Mouse (Mus musculus): ENCODE results near the gene Gm3776. TPM values are rescaled to one million over a fixed set of nuclear protein-coding genes. Genes with fewer than 3 reads are reported as not detected.
"Not testable (repeated sequence)": the region's sequence is repeated elsewhere in the genome, so short reads cannot be mapped to it uniquely, and the experiment has no call there.

Gene Gm3776
- polyA plus RNA-seq, 1 experiment from 2014 or later: 1.2 TPM

- no peak for ATAC-seq (ENCODE audit: low read depth)
- Histone ChIP-seq H3K9me3 (replicated peaks; ENCODE audit: control insufficient read depth, low read length) (no peaks in the 10 kb centered on the region), H3K27ac (ENCODE audit: low read length) (no peak overlapping the region), H3K9ac (ENCODE audit: low read depth, low read length) (no peak overlapping the region), H3K36me3 (ENCODE audit: control insufficient read depth, insufficient read depth) (no peaks in the 10 kb centered on the region), H3K4me1 (ENCODE audit: control insufficient read depth, low read depth, low read length) (no peaks in the 10 kb centered on the region), H3K27me3 (ENCODE audit: control insufficient read depth, insufficient read depth, low read depth, low read length) (no peaks in the 10 kb centered on the region), H3K4me3 (ENCODE audit: low read depth, low read length) (no peak overlapping the region), H3K4me2 (ENCODE audit: low read depth, low read length) (no peak overlapping the region)
- 69% methylated on average over 2 of the region's 2 CpGs for WGBS (ENCODE audit: insufficient replicate concordance)
Observed at GRCm38 (mm10) chr9:78224418-78224817, 32.5 kb upstream of the Gm3776 start.

DNA sequence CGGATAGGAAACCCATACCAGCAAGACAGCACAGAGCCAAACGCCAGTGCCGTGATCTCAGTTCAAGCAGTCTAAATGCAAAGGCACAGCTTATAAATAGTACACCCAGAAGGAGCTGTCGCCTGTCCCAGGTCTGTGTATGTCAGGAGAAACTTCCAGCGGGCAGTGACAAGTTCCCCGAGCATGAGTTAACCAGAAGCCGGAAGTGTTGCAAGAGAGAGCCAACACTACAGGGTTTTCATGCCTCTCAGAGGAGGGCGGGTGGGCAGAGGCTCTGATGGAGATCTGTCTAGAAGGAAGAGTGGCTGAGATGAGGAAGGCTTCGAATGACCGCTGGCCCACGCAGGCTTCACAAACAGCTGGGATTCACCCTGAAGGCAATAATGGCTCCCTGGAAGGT lies 31.6 kb upstream of the Gm3776 start:
- Histone ChIP-seq H3K9ac (ENCODE audit: low read depth, low read length) (no peak overlapping the region), H3K9me3 (replicated peaks; ENCODE audit: control insufficient read depth, low read length) (no peaks in the 10 kb centered on the region), H3K27ac (ENCODE audit: low read length) (no peak overlapping the region), H3K4me3 (ENCODE audit: low read depth, low read length) (no peak overlapping the region), H3K27me3 (ENCODE audit: control insufficient read depth, insufficient read depth, low read depth, low read length) (no peaks in the 10 kb centered on the region), H3K4me2 (ENCODE audit: low read depth, low read length) (no peak overlapping the region), H3K4me1 (ENCODE audit: control insufficient read depth, low read depth, low read length) (no peaks in the 10 kb centered on the region), H3K36me3 (ENCODE audit: control insufficient read depth, insufficient read depth) (no peaks in the 10 kb centered on the region)
- WGBS (ENCODE audit: insufficient replicate concordance): 42% methylated on average over 11 of the region's 11 CpGs
- no peak for ATAC-seq (ENCODE audit: low read depth)

DNA sequence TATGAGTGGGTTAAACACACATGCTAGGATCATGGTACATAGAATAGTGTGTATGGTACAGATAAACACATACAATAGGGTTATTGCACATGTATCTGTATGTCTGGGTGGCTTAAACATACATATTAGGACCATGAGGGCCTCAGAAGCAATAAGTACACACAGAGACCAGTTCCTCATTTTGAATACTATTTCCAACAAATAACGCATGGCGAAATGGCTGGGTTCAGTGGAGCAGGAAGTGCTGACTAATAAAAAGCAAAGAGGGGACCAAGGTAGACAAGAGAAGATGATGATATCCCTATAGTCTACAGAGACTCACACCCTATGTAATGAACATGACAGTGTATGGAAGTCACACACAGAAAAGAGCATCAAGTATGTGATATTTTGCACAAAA lies 28.8 kb upstream of the Gm3776 start:
- no peak overlapping the region for H3K27ac ChIP-seq (ENCODE audit: low read length)
- H3K4me1 ChIP-seq (ENCODE audit: control insufficient read depth, low read depth, low read length): no peaks in the 10 kb centered on the region
- no peaks in the 10 kb centered on the region for H3K36me3 ChIP-seq (ENCODE audit: control insufficient read depth, insufficient read depth)
- no peaks in the 10 kb centered on the region for H3K27me3 ChIP-seq (ENCODE audit: control insufficient read depth, insufficient read depth, low read depth, low read length)
- H3K4me2 ChIP-seq (ENCODE audit: low read depth, low read length): no peak overlapping the region
- no peak overlapping the region for H3K4me3 ChIP-seq (ENCODE audit: low read depth, low read length)
- ATAC-seq (ENCODE audit: low read depth): no peak
- H3K9me3 ChIP-seq (replicated peaks; ENCODE audit: control insufficient read depth, low read length): no peaks in the 10 kb centered on the region
- H3K9ac ChIP-seq (ENCODE audit: low read depth, low read length): no peak overlapping the region
- whole genome bisulfite sequencing (ENCODE audit: insufficient replicate concordance): 33% methylated on average over 2 of the region's 2 CpGs

DNA sequence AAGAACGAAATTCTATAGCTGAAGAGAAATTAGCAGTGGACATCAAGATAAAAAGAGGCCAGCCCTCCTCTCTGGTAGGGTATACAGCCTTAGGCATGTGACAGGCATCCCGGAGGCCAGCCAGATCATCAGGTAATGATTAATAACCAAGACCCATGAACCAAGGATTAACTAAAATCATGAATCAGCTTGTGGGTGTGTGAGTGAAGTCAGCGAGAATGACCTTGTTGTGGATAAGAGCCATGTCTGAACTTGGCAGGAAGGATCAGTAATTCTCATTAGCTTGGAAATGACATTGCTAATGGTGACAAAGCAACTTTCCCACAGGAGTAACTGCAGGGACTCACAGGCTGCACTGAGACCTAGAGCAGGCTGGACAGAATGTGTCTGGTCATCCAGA lies 27.3 kb upstream of the Gm3776 start:
- not testable (repeated sequence) for H3K4me1 ChIP-seq (ENCODE audit: control insufficient read depth, low read depth, low read length); H3K36me3 ChIP-seq (ENCODE audit: control insufficient read depth, insufficient read depth); H3K27me3 ChIP-seq (ENCODE audit: control insufficient read depth, insufficient read depth, low read depth, low read length); H3K27ac ChIP-seq (ENCODE audit: low read length); H3K9ac ChIP-seq (ENCODE audit: low read depth, low read length); H3K9me3 ChIP-seq (replicated peaks; ENCODE audit: control insufficient read depth, low read length); H3K4me2 ChIP-seq (ENCODE audit: low read depth, low read length); H3K4me3 ChIP-seq (ENCODE audit: low read depth, low read length)
- ATAC-seq (ENCODE audit: low read depth): peak; percentile 43; the same call in 1 of the 2 replicates
- WGBS (ENCODE audit: insufficient replicate concordance): 34% methylated on average over 3 of the region's 3 CpGs

- WGBS (ENCODE audit: insufficient replicate concordance): 60% methylated on average over 1 of the region's 3 CpGs
- H3K4me2 ChIP-seq (ENCODE audit: low read depth, low read length); H3K9me3 ChIP-seq (replicated peaks; ENCODE audit: control insufficient read depth, low read length); H3K4me3 ChIP-seq (ENCODE audit: low read depth, low read length); ATAC-seq (ENCODE audit: low read depth); H3K27ac ChIP-seq (ENCODE audit: low read length); H3K4me1 ChIP-seq (ENCODE audit: control insufficient read depth, low read depth, low read length); H3K9ac ChIP-seq (ENCODE audit: low read depth, low read length); H3K27me3 ChIP-seq (ENCODE audit: control insufficient read depth, insufficient read depth, low read depth, low read length); H3K36me3 ChIP-seq (ENCODE audit: control insufficient read depth, insufficient read depth): not testable (repeated sequence)
Observed at GRCm38 (mm10) chr9:78230461-78230860, 26.5 kb upstream of the Gm3776 start, which contains the start of gene Gsta1. Gsta1 (plus strand) TSS chr9:78230656.

- not testable (repeated sequence) for H3K27ac ChIP-seq (ENCODE audit: low read length); H3K27me3 ChIP-seq (ENCODE audit: control insufficient read depth, insufficient read depth, low read depth, low read length); H3K4me1 ChIP-seq (ENCODE audit: control insufficient read depth, low read depth, low read length); H3K4me3 ChIP-seq (ENCODE audit: low read depth, low read length); ATAC-seq (ENCODE audit: low read depth); H3K36me3 ChIP-seq (ENCODE audit: control insufficient read depth, insufficient read depth); H3K4me2 ChIP-seq (ENCODE audit: low read depth, low read length); H3K9ac ChIP-seq (ENCODE audit: low read depth, low read length); H3K9me3 ChIP-seq (replicated peaks; ENCODE audit: control insufficient read depth, low read length)
- WGBS (ENCODE audit: insufficient replicate concordance): no CpG with 5 or more reads among the region's 10 CpGs
Observed at GRCm38 (mm10) chr9:78233121-78233695, 23.7 kb upstream of the Gm3776 start.

DNA sequence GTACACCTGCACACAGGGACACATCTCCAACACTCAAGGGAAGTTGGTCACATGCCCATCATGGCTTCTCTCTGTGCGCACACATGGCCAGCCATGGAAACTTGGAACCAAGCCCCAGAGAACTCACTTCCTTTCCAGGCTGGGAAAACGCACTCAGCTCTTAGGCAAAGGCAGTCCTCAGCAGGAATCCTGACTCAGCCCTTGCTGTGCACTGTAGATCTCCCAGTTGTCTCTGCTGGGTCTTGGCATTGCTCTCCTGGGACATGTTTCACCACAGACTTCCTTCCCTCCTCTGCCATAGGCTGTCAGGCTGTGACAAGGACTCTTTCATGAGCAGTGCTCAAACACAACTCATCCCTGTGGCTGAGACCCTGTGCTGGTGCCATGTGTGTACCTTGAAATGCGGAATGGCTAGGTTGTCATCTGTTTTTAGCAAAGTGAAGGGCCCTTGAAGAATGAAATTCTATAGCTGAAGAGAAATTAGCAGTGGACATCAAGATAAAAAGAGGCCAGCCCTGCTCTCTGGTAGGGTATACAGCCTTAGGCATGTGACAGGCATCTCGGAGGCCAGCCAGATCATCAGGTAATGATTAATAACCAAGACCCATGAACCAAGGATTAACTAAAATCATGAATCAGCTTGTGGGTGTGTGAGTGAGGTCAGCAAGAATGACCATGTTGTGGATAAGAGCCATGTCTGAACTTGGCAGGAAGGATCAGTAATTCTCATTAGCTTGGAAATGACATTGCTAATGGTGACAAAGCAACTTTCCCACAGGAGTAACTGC lies 1.1 kb upstream of the Gm3776 start:
- H3K27me3 ChIP-seq (ENCODE audit: control insufficient read depth, insufficient read depth, low read depth, low read length); H3K9me3 ChIP-seq (replicated peaks; ENCODE audit: control insufficient read depth, low read length); H3K4me1 ChIP-seq (ENCODE audit: control insufficient read depth, low read depth, low read length); H3K27ac ChIP-seq (ENCODE audit: low read length); ATAC-seq (ENCODE audit: low read depth); H3K4me3 ChIP-seq (ENCODE audit: low read depth, low read length); H3K36me3 ChIP-seq (ENCODE audit: control insufficient read depth, insufficient read depth); H3K9ac ChIP-seq (ENCODE audit: low read depth, low read length); H3K4me2 ChIP-seq (ENCODE audit: low read depth, low read length): not testable (repeated sequence)
- 52% methylated on average over 4 of the region's 4 CpGs for WGBS (ENCODE audit: insufficient replicate concordance)

DNA sequence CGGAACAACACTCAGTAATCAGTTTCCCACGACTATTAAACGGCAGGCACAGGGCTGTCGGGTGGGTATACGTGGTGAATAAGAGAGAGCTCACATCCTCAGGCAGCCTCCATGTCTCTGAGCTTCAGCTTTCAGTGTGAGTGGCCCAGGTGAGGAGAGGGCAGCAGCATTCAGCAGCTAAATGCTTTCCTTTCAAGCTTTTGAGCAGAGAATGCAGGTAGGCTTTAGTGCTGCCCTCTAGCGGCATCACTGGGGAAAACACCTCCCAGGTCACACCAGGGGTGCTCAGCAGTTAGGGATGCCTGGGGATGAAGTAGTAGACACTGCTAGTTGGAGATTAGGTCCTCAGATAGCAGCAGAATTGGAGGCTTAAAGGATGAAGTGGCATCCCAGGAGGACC lies 2.8 kb downstream of the Gm3776 start:
- H3K9me3 ChIP-seq (replicated peaks; ENCODE audit: control insufficient read depth, low read length); H3K9ac ChIP-seq (ENCODE audit: low read depth, low read length); H3K4me3 ChIP-seq (ENCODE audit: low read depth, low read length); ATAC-seq (ENCODE audit: low read depth); H3K36me3 ChIP-seq (ENCODE audit: control insufficient read depth, insufficient read depth); H3K4me2 ChIP-seq (ENCODE audit: low read depth, low read length); H3K27ac ChIP-seq (ENCODE audit: low read length); H3K4me1 ChIP-seq (ENCODE audit: control insufficient read depth, low read depth, low read length); H3K27me3 ChIP-seq (ENCODE audit: control insufficient read depth, insufficient read depth, low read depth, low read length): not testable (repeated sequence)
- 0% methylated on average over 1 of the region's 6 CpGs for WGBS (ENCODE audit: insufficient replicate concordance)

DNA sequence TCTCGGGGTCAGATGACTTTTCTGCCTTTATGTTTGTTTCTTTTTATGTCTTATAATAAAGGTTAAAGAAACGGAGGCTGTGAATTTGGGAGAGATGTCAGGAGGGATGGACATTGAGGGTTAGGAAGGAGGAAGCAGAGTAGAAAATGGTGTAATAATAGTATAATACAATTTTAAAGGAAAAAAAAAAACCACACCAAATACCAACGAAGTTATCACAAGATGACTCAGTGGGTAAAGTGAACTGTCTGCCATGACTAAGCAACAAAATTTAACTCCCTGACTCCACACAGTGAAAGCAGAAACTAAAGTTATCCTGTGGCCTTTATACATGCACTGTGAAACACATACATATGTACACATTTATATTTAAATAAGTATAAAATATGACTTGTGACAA lies 14.0 kb downstream of the Gm3776 start:
- 34% methylated on average over 3 of the region's 3 CpGs for WGBS (ENCODE audit: insufficient replicate concordance)
- H3K9ac ChIP-seq (ENCODE audit: low read depth, low read length); H3K27me3 ChIP-seq (ENCODE audit: control insufficient read depth, insufficient read depth, low read depth, low read length); H3K4me3 ChIP-seq (ENCODE audit: low read depth, low read length); H3K4me1 ChIP-seq (ENCODE audit: control insufficient read depth, low read depth, low read length); H3K4me2 ChIP-seq (ENCODE audit: low read depth, low read length); H3K36me3 ChIP-seq (ENCODE audit: control insufficient read depth, insufficient read depth); H3K27ac ChIP-seq (ENCODE audit: low read length); H3K9me3 ChIP-seq (replicated peaks; ENCODE audit: control insufficient read depth, low read length); ATAC-seq (ENCODE audit: low read depth): not testable (repeated sequence)
